Mouse (Mus musculus) thymus, postnatal 4 days (tissue): Measurements from ENCODE around the gene Itgb8.
A peak's percentile ranks its signal among the peaks of the same experiment; 100 is the strongest.

Experiments
- DNase-seq: peaks from one replicate; pipeline ENCODE4 v3.0.0; 2021

Gene Itgb8

DNA sequence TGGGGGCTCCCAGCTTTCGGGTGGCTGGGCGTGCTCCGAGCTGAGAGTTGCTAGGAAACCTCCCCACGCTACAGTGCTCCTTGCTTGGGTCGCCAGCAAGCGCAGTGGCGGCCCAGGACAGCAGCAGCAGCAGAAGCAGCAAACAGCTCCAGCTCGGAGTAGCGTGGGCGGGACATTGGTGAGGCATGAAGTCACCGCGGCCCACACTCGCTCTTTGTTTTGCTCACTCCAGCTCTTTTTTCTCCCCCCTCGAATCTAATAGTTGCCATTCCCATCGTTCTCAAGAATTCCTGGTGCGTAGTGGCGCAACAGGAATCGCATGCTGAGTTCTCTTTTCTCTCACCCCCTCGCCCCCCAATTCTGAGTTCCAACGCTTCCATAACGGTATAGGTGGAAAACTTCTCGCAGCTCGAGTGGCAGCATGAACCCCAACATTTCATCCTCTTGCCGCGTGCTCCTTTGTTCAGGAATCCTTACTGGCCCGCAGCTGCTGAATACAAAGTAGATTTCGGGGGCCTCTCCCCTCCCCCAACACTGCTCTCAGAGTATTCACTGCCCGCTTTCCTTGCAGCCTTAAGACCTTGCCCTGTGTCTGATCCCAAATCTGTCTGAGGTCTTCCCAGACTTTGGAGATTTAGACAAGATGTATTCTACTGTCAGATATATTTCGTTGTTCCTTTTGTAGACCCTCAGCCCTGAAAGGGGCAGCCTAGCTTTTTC, at the start of gene Itgb8:
TSS of gene Itgb8 (minus strand) at position 107 of the 720 bp plus-strand sequence.
- peak; percentile 58 for DNase-seq

GRCm38 (mm10) chr12:119276282-119276681, 37.7 kb upstream of the Itgb8 start:
- DNase-seq, result no peak

DNA sequence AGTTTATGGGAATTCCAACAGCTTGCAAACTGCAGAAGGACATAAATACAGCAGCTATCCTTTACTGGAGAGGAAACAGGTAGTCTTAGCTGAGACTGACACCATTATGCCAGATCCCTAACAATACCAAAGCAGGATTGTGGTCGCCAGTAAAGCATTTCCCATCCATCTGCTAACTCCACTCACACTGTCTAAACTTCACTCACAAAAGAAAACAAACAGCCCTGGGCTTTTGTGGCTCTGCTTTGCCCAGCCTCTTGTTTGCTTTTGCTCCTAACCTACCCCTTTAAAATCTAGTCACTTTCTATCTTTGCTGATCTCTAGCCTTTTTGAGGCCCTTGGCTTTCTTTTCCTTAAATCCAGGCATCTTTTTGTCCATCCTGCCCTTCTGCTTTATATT, 35.0 kb upstream of the Itgb8 start:
- DNase-seq, result no peak

- DNase-seq, result no peak
These were observed 33.4 kb upstream of the Itgb8 start for GRCm38 (mm10) chr12:119271964-119272363.

- DNase-seq, result no peak
These were observed 31.4 kb upstream of the Itgb8 start for GRCm38 (mm10) chr12:119270036-119270435.

DNA sequence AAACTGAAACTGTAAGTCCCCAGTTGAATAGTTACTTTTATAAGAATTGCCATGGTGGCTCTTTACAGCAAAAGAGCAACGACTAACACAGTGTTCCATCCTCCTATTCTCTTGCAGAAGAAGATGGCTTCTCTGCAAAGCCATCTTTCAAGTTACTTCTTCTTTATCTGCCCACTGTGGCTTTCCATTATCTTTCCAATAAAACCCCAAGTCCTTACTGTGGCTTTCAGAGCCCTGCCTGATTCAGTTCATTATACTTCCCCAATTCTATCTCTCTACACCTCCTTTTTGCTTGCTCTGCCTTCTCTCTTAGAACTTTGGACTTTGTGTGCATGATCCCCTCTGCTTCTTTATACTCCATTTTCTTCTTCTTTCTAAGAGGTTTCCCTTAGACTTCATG, 30.1 kb upstream of the Itgb8 start:
- DNase-seq, result no peak

- no peak for DNase-seq
These were observed 25.9 kb upstream of the Itgb8 start for GRCm38 (mm10) chr12:119264506-119264905.

DNA sequence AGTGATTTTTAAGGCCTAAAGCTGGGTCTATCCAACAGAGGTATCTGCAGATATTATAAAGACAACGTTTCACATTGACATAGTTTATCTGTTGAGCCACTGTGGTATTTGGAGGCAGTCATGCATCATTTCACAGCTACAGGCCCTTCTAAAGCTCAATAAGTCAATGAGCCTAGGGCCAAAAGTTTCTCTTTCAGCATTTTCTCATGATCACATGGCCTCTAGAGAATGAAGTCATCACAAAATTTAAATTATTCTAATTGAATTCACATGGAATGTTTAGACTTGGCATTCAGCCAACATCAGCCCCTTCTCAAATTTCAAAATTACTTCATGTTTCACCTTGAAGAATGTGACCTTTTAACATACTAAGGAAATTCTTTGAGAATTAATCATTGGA, 10.0 kb upstream of the Itgb8 start:
- no peak for DNase-seq

DNA sequence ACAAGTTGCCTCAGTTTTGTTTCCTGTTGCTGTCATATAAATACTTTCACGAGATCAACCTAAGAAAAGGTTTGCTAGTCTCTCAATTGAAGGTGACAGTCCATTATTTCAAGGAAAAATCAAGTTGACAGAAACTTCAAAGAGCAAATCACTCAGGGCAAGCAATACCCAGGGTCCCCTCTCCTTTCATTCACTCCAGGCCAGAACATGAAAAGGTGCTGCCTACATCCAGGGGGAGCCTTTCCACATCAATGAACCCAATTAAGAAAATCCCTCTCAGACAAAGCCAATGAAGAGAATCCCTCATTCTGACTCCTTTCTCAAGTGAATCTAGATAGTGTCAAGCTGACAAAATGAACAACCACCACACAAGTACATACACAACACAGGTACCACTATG, 2.5 kb upstream of the Itgb8 start:
- DNase-seq, result no peak

DNA sequence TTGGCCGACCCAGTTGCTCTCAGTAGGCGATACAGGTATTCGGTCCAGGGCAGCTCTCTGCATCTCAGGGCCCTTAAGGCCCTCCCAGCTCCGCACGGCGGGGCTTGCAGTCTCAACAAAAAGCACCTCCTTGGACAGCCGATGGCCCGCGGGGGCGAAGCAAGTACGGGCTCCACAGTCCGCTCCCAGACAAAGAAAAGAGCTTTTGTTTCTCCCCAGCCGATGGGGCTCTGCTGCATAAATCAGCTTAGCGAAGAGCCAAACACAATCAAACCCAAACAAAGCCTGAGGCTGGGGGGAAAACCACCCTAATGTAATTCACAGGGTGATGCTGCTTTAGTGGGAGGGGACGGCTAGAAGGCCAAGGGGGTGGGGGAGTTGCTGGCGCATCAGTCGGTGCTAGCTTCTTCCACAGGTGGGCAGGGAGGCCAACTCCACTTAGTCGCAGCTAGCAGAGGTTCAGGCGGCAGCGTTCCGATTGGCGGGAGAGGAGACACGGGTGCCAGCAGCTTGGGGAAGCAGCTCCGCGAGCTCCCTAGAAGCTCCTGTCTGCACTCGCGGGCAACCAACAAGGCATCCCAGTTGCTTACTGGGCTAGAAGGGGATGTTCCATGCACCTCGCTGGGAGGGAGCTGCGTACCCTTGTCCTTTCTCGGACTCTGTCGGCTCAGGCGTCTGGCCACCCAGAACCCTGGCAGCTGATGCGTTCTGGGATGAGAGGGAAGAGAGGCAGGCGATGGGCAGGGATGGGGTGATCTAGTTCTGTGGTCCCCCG, 494 bp downstream of the Itgb8 start:
- DNase-seq, result peak; percentile 43

GRCm38 (mm10) chr12:119237241-119237920, 1.2 kb downstream of the Itgb8 start:
- DNase-seq, result peak; percentile 7

DNA sequence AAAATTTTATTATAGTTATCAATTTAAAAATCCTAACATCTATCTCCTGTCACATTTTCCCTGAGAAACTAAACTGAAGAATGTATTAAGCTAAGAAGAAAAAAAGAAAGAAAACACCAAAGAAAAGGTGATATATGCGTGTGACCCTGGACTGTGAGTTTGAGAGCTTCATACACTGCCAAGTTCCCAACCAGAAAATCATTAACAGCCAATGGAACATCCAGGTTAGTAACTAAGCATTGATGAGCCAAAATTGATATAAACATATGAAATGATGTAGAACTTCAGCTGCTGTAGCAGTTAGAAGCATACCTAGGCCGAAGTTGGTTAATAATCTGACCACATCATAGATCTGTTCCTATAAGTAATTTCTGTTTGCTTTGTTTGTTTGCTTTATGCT, 6.8 kb downstream of the Itgb8 start:
- no peak for DNase-seq

DNA sequence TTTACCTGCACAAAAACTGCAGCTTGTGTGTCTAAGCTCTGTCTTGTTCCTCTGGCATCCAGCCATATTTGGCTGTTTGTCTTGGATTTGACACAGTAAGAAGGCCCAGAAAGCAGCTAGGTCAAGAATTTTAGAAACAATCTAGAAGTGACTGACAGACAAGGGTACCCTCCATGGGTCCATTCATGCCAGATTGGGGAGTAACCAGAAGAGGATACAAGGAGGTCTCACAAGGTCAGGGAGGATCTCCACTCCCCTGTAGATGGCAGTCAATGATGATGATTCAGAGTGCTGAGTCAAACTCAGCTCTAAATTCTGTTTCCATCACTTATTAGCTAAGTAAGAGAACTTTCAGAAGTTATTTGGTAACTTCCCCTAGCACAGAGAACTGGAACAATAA, 8.2 kb downstream of the Itgb8 start:
- no peak for DNase-seq

- no peak for DNase-seq
These were observed 9.0 kb downstream of the Itgb8 start for GRCm38 (mm10) chr12:119229601-119230000.

GRCm38 (mm10) chr12:119227898-119228297, 10.7 kb downstream of the Itgb8 start:
- DNase-seq, result no peak

- DNase-seq, result no peak
These were observed 13.9 kb downstream of the Itgb8 start for GRCm38 (mm10) chr12:119224699-119225098.

DNA sequence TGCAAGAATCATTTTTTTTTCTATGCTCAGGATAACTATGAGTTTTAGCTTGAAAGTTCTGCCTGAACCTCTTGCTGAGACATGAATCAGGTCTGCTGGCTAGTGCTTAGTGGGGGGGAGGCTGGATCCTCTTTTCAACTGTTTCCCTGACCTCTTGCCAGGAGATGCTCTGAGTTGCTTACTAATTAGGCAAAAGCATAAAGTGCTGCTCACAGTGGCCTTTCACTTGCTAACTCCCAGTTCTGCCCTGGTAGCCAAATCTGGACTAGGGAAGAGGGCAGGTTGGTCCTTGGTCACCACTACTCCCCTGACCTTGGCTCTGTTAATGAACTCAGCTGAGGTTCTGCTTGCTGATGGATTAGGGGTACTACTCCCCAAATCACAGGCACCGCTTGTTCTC, 19.2 kb downstream of the Itgb8 start:
- no peak for DNase-seq

DNA sequence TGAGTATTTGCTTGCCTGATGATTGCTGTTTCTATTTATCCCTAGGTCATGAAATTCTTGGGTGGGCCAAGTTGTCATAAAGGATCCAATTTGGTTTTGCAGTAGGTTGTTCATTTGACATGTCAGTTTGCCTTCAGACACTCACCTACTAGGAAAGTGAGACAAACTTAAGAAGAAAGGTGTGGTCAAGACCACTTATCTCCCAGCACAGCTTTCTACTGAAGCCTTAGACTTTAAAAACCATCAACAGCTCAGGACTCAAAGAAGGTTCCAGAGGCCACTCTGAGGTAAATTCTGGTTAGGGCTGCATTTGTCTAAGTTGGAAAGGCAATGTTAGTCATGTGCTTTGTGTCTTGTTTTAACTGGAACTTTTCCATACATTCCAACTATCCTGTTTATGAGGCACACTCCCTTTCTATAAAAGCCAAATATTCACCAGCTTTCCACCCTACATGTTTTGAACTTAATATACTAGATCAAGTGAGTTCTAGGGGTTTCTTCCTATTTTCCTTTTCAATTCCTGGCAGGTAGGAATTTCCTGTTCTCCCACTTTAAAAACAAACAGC, 20.8 kb downstream of the Itgb8 start:
- DNase-seq, result no peak

DNA sequence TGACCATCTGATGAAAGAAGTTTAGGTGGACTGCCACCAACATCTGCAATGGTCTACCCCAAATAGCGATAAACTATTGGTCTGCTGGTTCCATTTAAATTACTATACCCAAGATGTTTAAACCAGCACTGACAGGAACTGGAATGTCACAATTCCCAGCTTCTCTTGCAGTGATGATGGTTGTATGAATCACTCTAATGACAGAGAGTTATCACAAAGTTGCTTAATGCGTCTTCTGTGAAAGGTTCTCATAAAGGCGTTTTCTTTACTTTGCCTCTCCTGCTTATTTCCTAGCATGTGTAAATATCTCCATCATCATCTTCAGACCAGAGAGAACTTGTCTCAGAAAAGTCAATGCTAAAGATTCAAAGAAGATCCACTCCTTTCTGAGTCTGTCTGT, 23.4 kb downstream of the Itgb8 start:
- DNase-seq, result no peak

DNA sequence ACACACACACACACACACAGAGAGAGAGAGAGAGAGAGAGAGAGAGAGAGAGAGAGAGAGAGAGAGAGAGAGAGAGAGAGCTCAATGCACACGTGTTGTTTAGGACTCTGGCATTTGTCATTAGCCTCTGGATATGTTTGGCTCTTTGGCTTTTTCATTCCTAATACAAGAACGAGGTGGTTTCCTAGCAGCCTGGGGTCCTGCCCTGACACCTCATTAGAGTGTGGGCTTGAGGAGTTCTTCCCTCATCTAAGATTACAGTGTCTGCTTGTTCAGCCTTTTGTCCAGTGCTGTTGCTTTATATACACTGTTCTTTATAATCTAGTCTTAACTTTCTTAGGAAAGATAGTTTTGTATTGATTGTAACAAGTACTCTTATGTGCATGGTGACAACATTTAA, 27.1 kb downstream of the Itgb8 start:
- DNase-seq, result no peak

DNA sequence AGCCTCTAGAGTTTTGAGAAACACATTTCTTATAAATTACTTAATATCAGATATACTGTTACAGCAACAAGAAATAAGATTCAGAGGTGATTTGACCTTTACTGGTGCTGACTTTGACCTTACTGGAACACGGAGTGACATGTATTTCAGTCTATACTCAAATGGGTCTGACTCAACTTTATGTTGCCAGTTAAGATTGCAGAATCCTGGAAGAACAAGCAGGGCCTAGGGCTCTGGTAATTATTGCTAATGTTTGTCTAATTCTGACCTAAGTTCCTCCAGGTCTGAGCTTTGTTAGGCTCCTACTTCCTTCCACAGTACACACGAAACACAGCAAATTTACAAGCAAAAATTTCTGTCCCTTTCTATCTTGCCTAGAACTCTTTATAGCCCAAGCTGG, 28.0 kb downstream of the Itgb8 start:
- no peak for DNase-seq

GRCm38 (mm10) chr12:119210073-119210425, 28.6 kb downstream of the Itgb8 start:
- DNase-seq, result no peak

GRCm38 (mm10) chr12:119209384-119210072, 29.1 kb downstream of the Itgb8 start:
- DNase-seq, result no peak
